Mouse (Mus musculus) stomach, postnatal 0 days (tissue): ENCODE data around the gene Fam89b. TPM values are rescaled to one million over a fixed set of nuclear protein-coding genes. Genes with fewer than 3 reads are reported as not detected.

ENCODE experiments used
- ATAC-seq: fragments of 200-750 bp; cut with Nextera tagmentation; 2 replicates; pipeline ENCODE4 v1.8.0; 2017; ENCODE audit not compliant: low FRiP score, low TSS enrichment
- DNase-seq: peaks from one replicate; pipeline ENCODE4 v3.0.0-alpha.2; 2016; ENCODE audit warnings: low spot score
- H3K27ac ChIP-seq: fragments of 300-500 bp; sonication (generic); replicated peaks from 2 replicates; pipeline ENCODE4 v1.5.1; 2014; ENCODE audit warnings: mild to moderate bottlenecking, control low read depth
- H3K27me3 ChIP-seq: fragments of 300-500 bp; sonication (generic); 2 replicates; pipeline ENCODE4 v1.6.1; 2014; ENCODE audit warnings: low read length; ENCODE audit not compliant: control insufficient read depth, insufficient read depth
- H3K36me3 ChIP-seq: fragments of 300-500 bp; sonication (generic); 2 replicates; pipeline ENCODE4 v1.6.1; 2014; ENCODE audit warnings: low read length, mixed read lengths; ENCODE audit not compliant: control insufficient read depth, insufficient read depth
- H3K4me1 ChIP-seq: fragments of 300-500 bp; sonication (generic); replicated peaks from 2 replicates; pipeline ENCODE4 v1.6.1; 2014; ENCODE audit warnings: antibody characterized with exemption; ENCODE audit not compliant: control insufficient read depth, insufficient read depth
- H3K4me2 ChIP-seq: fragments of 300-500 bp; sonication (generic); replicated peaks from 2 replicates; pipeline ENCODE4 v1.6.1; 2014; ENCODE audit warnings: low read depth, mild to moderate bottlenecking, control low read depth, moderate library complexity
- H3K4me3 ChIP-seq: fragments of 300-500 bp; sonication (generic); 2 replicates; pipeline ENCODE4 v1.5.1; 2014; ENCODE audit warnings: low read depth, low read length, control low read depth
- H3K9ac ChIP-seq: fragments of 300-500 bp; sonication (generic); 2 replicates; pipeline ENCODE4 v1.6.1; 2014; ENCODE audit warnings: mild to moderate bottlenecking, low read length, control low read depth, mixed read lengths
- H3K9me3 ChIP-seq: fragments of 300-500 bp; sonication (generic); 2 replicates; pipeline ENCODE4 v1.6.1; 2016; ENCODE audit warnings: low read length; ENCODE audit not compliant: control insufficient read depth
- CTCF ChIP-seq: IDR thresholded peaks from 2 replicates; pipeline ENCODE4 v1.5.1; 2016; ENCODE audit warnings: antibody characterized with exemption, low read depth, mild to moderate bottlenecking, moderate library complexity
- EP300 ChIP-seq: optimal IDR thresholded peaks from 2 replicates; pipeline ENCODE3; 2016; ENCODE audit warnings: antibody characterized with exemption
- WGBS: fragments of 180-500 bp; shearing (Covaris S2); extraction: QIAGEN DNeasy Blood & Tissue Kit; methylation state at CpG from one replicate; pipeline ENCODE4 v1.1.7; 2014; 5-methylcytosine and 5-hydroxymethylcytosine counted together
- polyA plus RNA-seq: library from polyadenylated mRNA; unstranded; fragments of >200 nt; fragmentation: Nextera tagmentation; extraction: Ambion mirVana; gene quantifications from 2 replicates; pipeline ENCODE4 v1.2.1, GENCODE M21; 2015

The Fam89b gene
- polyA plus RNA-seq, 1 experiment from 2014 or later, result 51.9 TPM

DNA sequence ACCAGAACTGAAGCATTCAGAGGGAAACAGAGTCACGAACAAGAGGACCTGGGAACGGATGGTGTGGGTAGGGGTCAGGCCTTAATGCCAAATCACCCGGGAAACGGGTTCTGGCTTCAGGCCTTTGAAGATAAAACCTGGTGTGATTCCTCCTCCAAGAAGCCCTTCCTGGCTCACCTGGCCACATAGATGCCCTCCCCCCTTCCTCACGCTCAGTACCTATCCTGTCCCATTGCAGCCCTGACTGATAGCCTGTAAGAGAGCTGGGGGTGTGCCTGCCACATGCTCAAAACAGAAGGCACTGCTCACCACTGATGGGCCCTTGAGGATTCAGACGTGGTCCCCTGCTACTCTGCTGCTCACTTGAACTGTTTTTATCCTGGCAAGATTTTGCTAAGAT, 35.7 kb downstream of the Fam89b start:
- Histone ChIP-seq H3K9ac (peak overlapping the region; percentile 2; the same call in 1 of the 2 replicates), H3K27me3 (no peaks in the 10 kb centered on the region), H3K4me1 (no peaks in the 10 kb centered on the region; the same call in 1 of the 2 replicates), H3K4me2 (no peak overlapping the region), H3K9me3 (no peaks in the 10 kb centered on the region), H3K4me3 (no peak overlapping the region), H3K27ac (no peak overlapping the region), H3K36me3 (peaks cover 42% of the 10 kb centered on the region)
- TF ChIP-seq CTCF (no peak), EP300 (no peak)
- no peak for ATAC-seq
- 89% methylated on average over 6 of the region's 6 CpGs for WGBS
- no peak for DNase-seq

DNA sequence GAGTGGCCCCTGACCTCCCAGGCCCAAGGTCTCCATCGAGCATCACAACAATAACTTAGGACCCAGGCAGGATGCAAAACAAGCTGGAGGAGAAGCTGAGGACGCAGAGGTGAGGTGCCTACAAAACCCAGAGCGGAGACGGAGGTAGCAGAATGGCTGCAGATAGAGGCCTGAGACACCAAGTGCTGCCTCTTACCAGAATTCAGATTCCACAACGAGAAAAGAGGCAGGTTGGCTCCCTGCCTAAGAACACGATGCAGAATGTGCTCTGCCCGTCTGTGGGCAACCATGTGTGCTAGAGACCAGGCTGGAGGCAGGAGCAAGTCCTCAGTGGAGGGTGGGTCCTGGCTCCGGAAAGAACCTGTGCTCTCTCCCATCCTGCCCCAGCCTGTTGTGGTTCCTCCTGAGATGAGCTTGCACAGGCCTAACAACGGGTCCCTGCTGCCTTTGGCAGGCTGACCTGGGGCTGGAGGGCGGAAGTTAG, 36.5 kb downstream of the Fam89b start:
- peak overlapping the region; percentile 78; the same call in 1 of the 2 replicates for H3K27ac ChIP-seq
- WGBS, result 58% methylated on average over 10 of the region's 10 CpGs
- H3K27me3 ChIP-seq, result no peaks in the 10 kb centered on the region
- no peak for ATAC-seq
- H3K9ac ChIP-seq, result peak overlapping the region; percentile 88
- peaks cover 35% of the 10 kb centered on the region for H3K36me3 ChIP-seq
- H3K4me2 ChIP-seq, result peak overlapping the region; percentile 94
- no peak for DNase-seq
- peak overlapping the region; percentile 81; the same call in 1 of the 2 replicates for H3K4me3 ChIP-seq
- TF ChIP-seq CTCF (no peak), EP300 (no peak)
- no peaks in the 10 kb centered on the region; the same call in none of the 2 replicates for H3K4me1 ChIP-seq
- no peaks in the 10 kb centered on the region for H3K9me3 ChIP-seq

DNA sequence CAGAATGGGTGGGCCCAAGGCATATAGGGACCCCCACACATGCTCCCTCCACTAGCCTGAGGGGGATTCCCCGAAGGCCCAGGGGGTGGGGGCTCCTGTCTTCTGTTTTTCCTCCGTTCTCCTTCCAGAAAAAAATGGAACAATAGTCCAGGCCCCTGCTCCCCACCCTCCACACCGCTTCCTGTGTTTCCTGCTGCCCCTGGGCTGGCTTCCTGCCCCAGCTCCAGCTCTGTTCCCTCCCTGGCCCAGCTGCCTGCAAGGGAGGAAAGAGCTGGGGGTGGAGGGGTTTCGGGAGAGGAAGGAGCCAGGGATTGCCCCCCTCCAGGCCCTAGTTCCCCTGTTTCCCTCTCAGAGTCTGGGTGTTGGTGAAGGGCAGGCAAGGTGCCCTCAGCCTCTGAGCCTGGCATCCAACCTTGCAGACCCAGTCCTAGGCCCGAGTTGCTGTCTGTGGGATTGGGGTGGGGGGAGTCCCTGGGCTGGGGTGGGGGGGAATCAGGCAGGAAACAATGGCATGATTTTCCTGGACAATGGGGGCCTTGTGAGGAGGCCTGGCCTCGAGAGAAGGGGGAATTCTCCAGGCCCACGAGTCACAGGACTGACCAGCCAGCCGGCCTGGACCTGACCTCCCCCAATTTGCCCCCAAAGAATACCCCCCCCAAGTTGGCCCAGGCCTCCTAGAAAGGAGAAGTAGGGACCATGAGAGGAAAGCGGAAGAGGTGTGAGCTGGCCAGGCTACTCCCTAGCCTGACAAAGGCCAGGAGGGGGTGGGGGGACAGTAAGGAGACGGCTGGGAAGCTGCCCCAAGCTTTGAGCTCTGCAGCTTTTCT, 37.2 kb downstream of the Fam89b start:
- Histone ChIP-seq H3K27ac (peak overlapping the region; percentile 78), H3K4me2 (peak overlapping the region; percentile 94), H3K9me3 (no peaks in the 10 kb centered on the region), H3K4me3 (peak overlapping the region; percentile 81), H3K4me1 (no peaks in the 10 kb centered on the region; the same call in none of the 2 replicates), H3K36me3 (peaks cover 30% of the 10 kb centered on the region), H3K27me3 (no peaks in the 10 kb centered on the region), H3K9ac (peak overlapping the region; percentile 88)
- TF ChIP-seq EP300, result no peak
- TF ChIP-seq CTCF, result no peak
- ATAC-seq, result no peak
- 56% methylated on average over 10 of the region's 10 CpGs for WGBS
- no peak for DNase-seq

DNA sequence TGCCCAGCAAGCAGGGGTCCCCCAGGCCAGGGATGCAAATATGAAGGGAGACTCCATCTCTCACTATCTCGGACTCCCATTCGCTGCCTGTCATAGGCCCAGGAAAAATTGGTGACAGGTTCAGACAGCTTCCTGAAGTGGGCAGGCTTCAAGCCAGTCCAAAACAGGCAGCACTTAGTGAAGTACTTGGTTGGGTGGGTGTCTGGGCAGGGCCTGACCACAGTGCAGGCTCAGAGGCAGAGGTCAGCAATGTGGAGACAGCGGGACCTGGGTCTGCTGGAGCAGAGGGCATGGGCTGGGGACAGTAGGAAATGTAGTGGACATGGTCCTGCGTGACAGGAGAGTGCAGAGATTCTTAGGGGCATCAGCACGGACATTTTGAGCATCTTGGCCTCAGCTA, 37.9 kb downstream of the Fam89b start:
- no peaks in the 10 kb centered on the region for H3K27me3 ChIP-seq
- 50% methylated on average over 5 of the region's 5 CpGs for WGBS
- H3K9me3 ChIP-seq, result no peaks in the 10 kb centered on the region
- peak overlapping the region; percentile 88 for H3K9ac ChIP-seq
- H3K4me3 ChIP-seq, result peak overlapping the region; percentile 81
- peaks cover 23% of the 10 kb centered on the region for H3K36me3 ChIP-seq
- H3K4me2 ChIP-seq, result peak overlapping the region; percentile 94
- H3K27ac ChIP-seq, result peak overlapping the region; percentile 78
- TF ChIP-seq CTCF (no peak), EP300 (no peak)
- ATAC-seq (no peak), DNase-seq (no peak)
- H3K4me1 ChIP-seq, result no peaks in the 10 kb centered on the region; the same call in none of the 2 replicates

DNA sequence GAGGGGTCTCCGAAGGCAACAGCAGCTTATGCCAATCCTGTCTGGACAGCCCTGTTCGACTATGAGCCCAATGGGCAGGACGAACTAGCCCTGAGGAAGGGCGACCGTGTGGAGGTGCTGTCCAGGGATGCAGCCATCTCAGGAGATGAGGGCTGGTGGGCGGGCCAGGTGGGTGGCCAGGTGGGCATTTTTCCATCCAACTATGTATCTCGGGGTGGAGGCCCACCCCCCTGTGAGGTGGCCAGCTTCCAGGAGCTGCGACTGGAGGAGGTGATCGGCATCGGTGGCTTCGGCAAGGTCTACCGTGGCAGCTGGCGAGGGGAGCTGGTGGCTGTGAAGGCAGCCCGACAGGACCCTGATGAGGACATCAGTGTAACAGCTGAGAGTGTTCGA, 39.1 kb downstream of the Fam89b start:
- WGBS, result 46% methylated on average over 14 of the region's 15 CpGs
- H3K4me2 ChIP-seq, result peak overlapping the region; percentile 94
- H3K27me3 ChIP-seq, result no peaks in the 10 kb centered on the region
- peak overlapping the region; percentile 96 for H3K27ac ChIP-seq
- DNase-seq (no peak), ATAC-seq (no peak)
- TF ChIP-seq CTCF, result no peak
- no peak for TF ChIP-seq EP300
- peaks cover 18% of the 10 kb centered on the region for H3K36me3 ChIP-seq
- H3K9me3 ChIP-seq, result no peaks in the 10 kb centered on the region
- H3K4me3 ChIP-seq, result peak overlapping the region; percentile 81
- no peaks in the 10 kb centered on the region; the same call in none of the 2 replicates for H3K4me1 ChIP-seq
- H3K9ac ChIP-seq, result peak overlapping the region; percentile 88
